Mouse (Mus musculus) embryonic facial prominence, embryonic 11.5 days (tissue): ENCODE measurements at regions not wholly inside any gene's neighbourhood (a gene's known extent, or its start where the extent isn't known, plus 50 kb on each side); places are given as distances from the start of the nearest gene placed in this dataset.

ENCODE experiments used
- ATAC-seq: fragments of 200-750 bp; cut with Nextera tagmentation; replicated peaks from 2 replicates; pipeline ENCODE4 v1.8.0; 2017; ENCODE audit warnings: low read depth; ENCODE audit not compliant: insufficient number of reproducible peaks, low FRiP score, low TSS enrichment
- DNase-seq: peaks from one replicate; pipeline ENCODE4 v3.0.0-alpha.2; 2015; ENCODE audit warnings: low spot score
- H3K27ac ChIP-seq: fragments of 300-500 bp; sonication (generic); replicated peaks from 2 replicates; pipeline ENCODE4 v1.5.1; 2014; ENCODE audit warnings: mild to moderate bottlenecking, low read depth, low read length, control low read depth
- H3K27me3 ChIP-seq: fragments of 300-500 bp; sonication (generic); 2 replicates; pipeline ENCODE4 v1.6.1; 2014; ENCODE audit warnings: mild to moderate bottlenecking, low read length, moderate library complexity, mixed read lengths; ENCODE audit not compliant: control insufficient read depth, insufficient read depth
- H3K36me3 ChIP-seq: fragments of 300-500 bp; sonication (generic); replicated peaks from 2 replicates; pipeline ENCODE4 v1.6.1; 2014; ENCODE audit warnings: low read depth, mild to moderate bottlenecking, low read length, moderate library complexity, mixed read lengths; ENCODE audit not compliant: control insufficient read depth, insufficient read depth
- H3K4me1 ChIP-seq: fragments of 300-500 bp; sonication (generic); 2 replicates; pipeline ENCODE4 v1.6.1; 2014; ENCODE audit warnings: low read length, mixed read lengths; ENCODE audit not compliant: control insufficient read depth, insufficient read depth
- H3K4me2 ChIP-seq: fragments of 300-500 bp; sonication (generic); 2 replicates; pipeline ENCODE4 v1.6.1; 2014; ENCODE audit warnings: low read depth, mild to moderate bottlenecking, control low read depth, low read length, moderate library complexity
- H3K4me3 ChIP-seq: fragments of 300-500 bp; sonication (generic); 2 replicates; pipeline ENCODE4 v1.5.1; 2014; ENCODE audit warnings: low read depth, low read length, control low read depth
- H3K9ac ChIP-seq: fragments of 300-500 bp; sonication (generic); replicated peaks from 2 replicates; pipeline ENCODE4 v1.6.1; 2014; ENCODE audit warnings: mild to moderate bottlenecking, control low read depth, low read length
- H3K9me3 ChIP-seq: fragments of 300-500 bp; sonication (generic); replicated peaks from 2 replicates; pipeline ENCODE4 v1.6.1; 2016; ENCODE audit warnings: mild to moderate bottlenecking, low read length, inconsistent platforms, mixed read lengths; ENCODE audit not compliant: control insufficient read depth
- WGBS: fragments of 180-500 bp; shearing (Covaris S2); extraction: QIAGEN DNeasy Blood & Tissue Kit; methylation state at CpG from one replicate; pipeline ENCODE4 v1.1.7; 2014; 5-methylcytosine and 5-hydroxymethylcytosine counted together

GRCm38 (mm10) chr11:90783537-90783936 is 95.4 kb upstream of the Tom1l1 start:
- Histone ChIP-seq H3K27me3 (no peaks in the 10 kb centered on the region), H3K4me1 (no peaks in the 10 kb centered on the region), H3K9me3 (no peaks in the 10 kb centered on the region), H3K36me3 (no peaks in the 10 kb centered on the region), H3K9ac (no peak overlapping the region), H3K27ac (no peak overlapping the region), H3K4me3 (no peak overlapping the region), H3K4me2 (no peak overlapping the region)
- WGBS, result 84% methylated on average over 8 of the region's 8 CpGs
- ATAC-seq (peak; percentile 70; the same call in 1 of the 2 replicates), DNase-seq (no peak)

DNA sequence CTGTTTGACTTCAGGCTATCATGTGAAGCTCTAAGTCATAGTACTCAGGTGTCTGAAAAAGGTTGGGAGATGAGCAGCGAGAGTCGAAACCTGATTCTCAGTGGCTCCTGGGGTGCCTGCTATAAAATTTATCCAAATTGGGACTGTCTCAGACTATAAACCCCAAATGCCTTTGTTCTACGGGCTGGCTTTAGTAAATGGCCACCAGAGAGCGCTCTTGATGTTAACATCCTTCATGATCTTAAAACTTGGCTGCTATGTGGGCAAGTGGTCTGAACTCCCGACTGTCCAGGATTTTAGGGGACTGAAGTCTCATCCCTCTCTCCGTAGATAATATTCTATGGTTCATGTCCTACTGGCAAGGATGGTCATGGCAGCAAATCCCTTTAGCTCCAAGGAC is 94.8 kb upstream of the Tom1l1 start:
- Histone ChIP-seq H3K27me3 (no peaks in the 10 kb centered on the region), H3K9ac (no peak overlapping the region), H3K4me2 (no peak overlapping the region), H3K4me1 (no peaks in the 10 kb centered on the region), H3K9me3 (no peaks in the 10 kb centered on the region), H3K27ac (no peak overlapping the region), H3K36me3 (no peaks in the 10 kb centered on the region), H3K4me3 (no peak overlapping the region)
- ATAC-seq (no peak), DNase-seq (peak; percentile 78)
- 45% methylated on average over 6 of the region's 6 CpGs for WGBS

DNA sequence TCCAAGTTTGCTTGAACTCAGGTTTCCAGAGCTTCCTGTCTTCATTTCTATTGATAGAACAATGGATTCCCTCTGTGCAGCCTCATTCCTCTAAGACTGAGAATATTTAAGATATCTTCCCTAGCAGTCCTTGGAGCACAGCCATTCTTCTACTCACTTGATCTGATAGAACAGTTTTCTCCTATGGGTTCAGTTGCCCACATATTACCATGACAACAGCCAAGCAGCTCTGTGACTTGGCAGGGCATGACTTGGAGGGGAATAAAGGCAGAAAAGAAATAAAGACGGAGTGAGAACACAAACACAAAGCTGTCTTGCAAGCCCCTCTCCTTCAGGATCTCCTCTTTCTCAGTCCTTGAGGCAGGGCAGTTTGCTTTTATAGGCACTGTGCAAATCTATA is 87.6 kb upstream of the Tom1l1 start:
- Histone ChIP-seq H3K4me1 (no peaks in the 10 kb centered on the region), H3K4me3 (no peak overlapping the region), H3K4me2 (no peak overlapping the region), H3K9ac (no peak overlapping the region), H3K27me3 (no peaks in the 10 kb centered on the region), H3K36me3 (no peaks in the 10 kb centered on the region), H3K9me3 (no peaks in the 10 kb centered on the region), H3K27ac (no peak overlapping the region)
- ATAC-seq (no peak), DNase-seq (no peak)
- 67% methylated on average over 1 of the region's 1 CpGs for WGBS

DNA sequence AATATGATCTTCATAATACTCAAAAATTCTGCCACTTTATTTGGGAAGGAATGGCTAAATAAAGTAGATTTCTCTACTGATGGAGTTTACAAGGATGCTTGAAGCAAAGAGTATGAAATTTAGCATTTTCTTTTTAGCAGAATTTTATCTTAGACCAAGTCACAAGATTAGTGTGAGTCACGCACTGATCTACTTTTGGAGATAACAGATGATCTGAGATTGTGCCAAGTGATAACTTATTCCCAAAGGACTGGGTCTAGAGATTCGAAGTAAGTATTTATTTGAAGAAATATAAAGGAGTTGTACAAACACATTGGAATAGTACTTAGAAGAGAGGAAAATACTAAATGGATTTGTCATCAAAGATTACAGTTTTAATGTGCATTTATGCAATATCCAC is 67.8 kb upstream of the Tom1l1 start:
- Histone ChIP-seq H3K27me3 (no peaks in the 10 kb centered on the region), H3K36me3 (no peaks in the 10 kb centered on the region), H3K9ac (no peak overlapping the region), H3K4me1 (no peaks in the 10 kb centered on the region), H3K9me3 (no peaks in the 10 kb centered on the region), H3K27ac (no peak overlapping the region), H3K4me3 (no peak overlapping the region), H3K4me2 (no peak overlapping the region)
- WGBS, result 84% methylated on average over 2 of the region's 2 CpGs
- no peak for ATAC-seq
- no peak for DNase-seq

- WGBS, result 76% methylated on average over 3 of the region's 3 CpGs
- H3K27ac ChIP-seq, result no peak overlapping the region
- H3K9me3 ChIP-seq, result no peaks in the 10 kb centered on the region
- H3K9ac ChIP-seq, result no peak overlapping the region
- DNase-seq, result peak; percentile 16
- no peak for ATAC-seq
- H3K4me3 ChIP-seq, result no peak overlapping the region
- no peak overlapping the region for H3K4me2 ChIP-seq
- H3K27me3 ChIP-seq, result no peaks in the 10 kb centered on the region
- H3K36me3 ChIP-seq, result no peaks in the 10 kb centered on the region
- H3K4me1 ChIP-seq, result no peaks in the 10 kb centered on the region
Measured at GRCm38 (mm10) chr11:90748448-90748847, 60.3 kb upstream of the Tom1l1 start.

GRCm38 (mm10) chr11:90741952-90742617 is 53.9 kb upstream of the Tom1l1 start:
- no peaks in the 10 kb centered on the region for H3K36me3 ChIP-seq
- no peak overlapping the region for H3K4me2 ChIP-seq
- no peak; the same call in 1 of the 2 replicates for ATAC-seq
- H3K4me1 ChIP-seq, result no peaks in the 10 kb centered on the region
- no peaks in the 10 kb centered on the region for H3K9me3 ChIP-seq
- peak; percentile 5 for DNase-seq
- no peak overlapping the region for H3K27ac ChIP-seq
- no peaks in the 10 kb centered on the region for H3K27me3 ChIP-seq
- no peak overlapping the region for H3K4me3 ChIP-seq
- WGBS, result 57% methylated on average over 10 of the region's 10 CpGs
- H3K9ac ChIP-seq, result no peak overlapping the region

- H3K9me3 ChIP-seq, result no peaks in the 10 kb centered on the region
- no peaks in the 10 kb centered on the region for H3K27me3 ChIP-seq
- no peak overlapping the region for H3K4me2 ChIP-seq
- no peak overlapping the region for H3K4me3 ChIP-seq
- H3K27ac ChIP-seq, result no peak overlapping the region
- ATAC-seq (no peak), DNase-seq (peak; percentile 4)
- H3K4me1 ChIP-seq, result no peaks in the 10 kb centered on the region
- WGBS, result 82% methylated on average over 3 of the region's 3 CpGs
- H3K36me3 ChIP-seq, result no peaks in the 10 kb centered on the region
- no peak overlapping the region for H3K9ac ChIP-seq
Measured at GRCm38 (mm10) chr11:90739501-90739900, 51.3 kb upstream of the Tom1l1 start.

GRCm38 (mm10) chr11:90738741-90739140 is 50.6 kb upstream of the Tom1l1 start:
- DNase-seq (no peak), ATAC-seq (no peak)
- H3K27me3 ChIP-seq, result no peaks in the 10 kb centered on the region
- no peaks in the 10 kb centered on the region for H3K9me3 ChIP-seq
- no peak overlapping the region for H3K27ac ChIP-seq
- H3K4me3 ChIP-seq, result no peak overlapping the region
- 56% methylated on average over 2 of the region's 2 CpGs for WGBS
- H3K4me2 ChIP-seq, result no peak overlapping the region
- H3K9ac ChIP-seq, result no peak overlapping the region
- no peaks in the 10 kb centered on the region for H3K4me1 ChIP-seq
- no peaks in the 10 kb centered on the region for H3K36me3 ChIP-seq
